Mouse (Mus musculus): Measurements from ENCODE around the gene Gnpnat1.

DNA sequence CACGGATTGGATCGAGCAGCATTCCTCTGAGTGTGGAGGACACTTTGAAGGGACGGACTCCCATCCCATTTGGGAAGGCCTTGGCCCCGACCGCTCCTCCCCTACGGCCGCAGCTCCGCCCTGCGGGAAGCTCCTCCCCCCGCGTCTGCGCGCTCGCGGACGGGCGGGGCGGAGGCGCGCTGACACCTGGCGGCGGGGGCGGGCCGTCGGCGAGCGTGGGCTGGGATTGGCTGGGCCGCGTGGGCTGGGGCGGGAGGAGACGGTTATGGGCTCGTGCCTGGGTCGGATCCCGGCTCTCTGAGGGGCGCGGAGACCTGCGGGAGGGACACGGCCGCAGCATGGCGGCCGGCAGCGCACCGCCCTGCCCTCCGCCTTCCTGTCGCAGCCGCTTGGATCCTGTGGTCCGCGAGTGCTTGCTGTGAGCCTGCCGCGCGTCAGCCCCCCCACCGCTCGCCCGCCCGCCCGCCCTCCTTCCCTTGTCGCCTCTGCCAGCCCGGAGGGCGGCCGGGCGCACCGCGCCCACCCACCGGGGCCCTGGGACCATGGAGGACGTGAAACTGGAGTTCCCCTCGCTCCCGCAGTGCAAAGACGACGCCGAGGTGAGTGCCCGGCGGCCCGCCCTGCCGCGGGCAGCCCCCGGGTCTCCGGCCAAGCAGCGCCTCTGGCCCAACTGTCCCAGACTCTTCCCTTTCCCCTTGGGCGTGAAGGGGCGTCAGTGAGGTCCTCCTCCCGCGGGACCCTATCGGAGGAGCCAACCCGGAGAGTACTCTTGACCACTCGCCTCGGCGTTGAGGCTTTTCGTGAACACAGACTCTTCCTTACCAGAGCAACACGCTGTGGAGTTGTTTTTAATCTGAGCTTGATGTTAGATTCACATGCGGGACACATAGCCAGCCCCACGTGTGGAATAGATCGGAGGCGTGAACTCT, 53.5 kb downstream of the Gnpnat1 start, which contains the start of gene Styx:
- TF ChIP-seq CTCF (conservative IDR thresholded peaks at IDR 0.05; ENCODE audit: low read length) (no peak), NANOG (IDR thresholded peaks at IDR 0.05; ENCODE audit: borderline replicate concordance, low read length) (no peak), POU5F1 (IDR thresholded peaks at IDR 0.05; ENCODE audit: borderline replicate concordance, low read length) (no peak)
